Mouse (Mus musculus) embryonic fibroblast, embryonic 13.5 days (primary cell): ENCODE results near the gene Sprr1b. TPM values are rescaled to one million over a fixed set of nuclear protein-coding genes. Genes with fewer than 3 reads are reported as not detected.
"Not testable (repeated sequence)": the region's sequence is repeated elsewhere in the genome, so short reads cannot be mapped to it uniquely, and the experiment has no call there.

Source experiments
- H3K27ac ChIP-seq: 2 replicates; pipeline ENCODE4 v1.5.1; 2012; ENCODE audit warnings: low read length, control low read depth, inconsistent platforms; ENCODE audit not compliant: insufficient read depth
- H3K4me1 ChIP-seq: 2 replicates; pipeline ENCODE4 v1.6.1; 2011; ENCODE audit warnings: low read length; ENCODE audit not compliant: control insufficient read depth, insufficient read depth
- H3K4me3 ChIP-seq: 2 replicates; pipeline ENCODE4 v1.5.1; 2011; ENCODE audit warnings: mild to moderate bottlenecking, control low read depth, low read length; ENCODE audit not compliant: insufficient read depth
- CTCF ChIP-seq: IDR thresholded peaks from 2 replicates; pipeline ENCODE4 v1.5.1; 2011; ENCODE audit warnings: mild to moderate bottlenecking, control low read depth, low read length, moderate library complexity, borderline replicate concordance; ENCODE audit not compliant: insufficient read depth
- POLR2A ChIP-seq: IDR thresholded peaks from 2 replicates; pipeline ENCODE4 v1.6.1; 2011; ENCODE audit warnings: low read depth, mild to moderate bottlenecking, control low read depth, low read length, moderate library complexity
- polyA plus RNA-seq: library from polyadenylated mRNA; stranded (reverse); fragments of >200 nt; gene quantifications from 2 replicates; pipeline ENCODE4 v1.2.4, GENCODE M21; 2011; ENCODE audit warnings: low read depth; ENCODE audit not compliant: missing spikeins, insufficient read length

The Sprr1b gene
- not detected in 2 replicates for polyA plus RNA-seq

- H3K27ac ChIP-seq: no peak within 1 kb of the TSS
- no peaks in the 10 kb centered on the region for H3K4me1 ChIP-seq
- no peak within 1 kb of the TSS for H3K4me3 ChIP-seq
- TF ChIP-seq POLR2A (no peak), CTCF (no peak)
These were observed at the start of gene Sprr1b for GRCm38 (mm10) chr3:92438689-92439088. Gene Sprr1b, minus strand, starts transcription at chr3:92438789.

GRCm38 (mm10) chr3:92486307-92486706, 47.7 kb upstream of the Sprr1b start:
- Histone ChIP-seq H3K4me3 (no peak overlapping the region), H3K4me1 (0 out of 2 replicates have a peak, but pooled peaks cover 8% of the 10 kb centered on the region), H3K27ac (no peak overlapping the region)
- TF ChIP-seq CTCF (no peak), POLR2A (no peak)

DNA sequence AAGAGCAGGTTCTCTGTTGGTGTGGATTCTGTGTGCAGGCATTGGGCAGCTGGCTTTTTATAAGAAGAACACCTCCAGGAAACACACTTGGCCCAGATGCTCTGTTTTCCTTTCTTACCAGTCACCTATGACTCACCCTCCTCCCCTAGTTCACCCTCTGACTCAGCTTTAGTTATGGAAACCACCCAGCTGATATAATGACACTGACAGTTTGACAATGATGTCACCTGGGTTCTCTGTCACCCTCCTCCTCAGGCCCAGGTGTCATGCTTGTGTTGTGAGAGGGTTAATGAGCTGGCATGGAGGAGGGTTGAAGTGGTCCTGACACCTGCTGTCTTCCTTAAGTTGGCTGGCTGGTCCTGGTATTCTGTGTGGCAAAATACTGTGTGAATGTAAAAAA, 47.3 kb upstream of the Sprr1b start, which contains the start of gene Sprr1a:
Gene Sprr1a, minus strand, starts transcription at position 33 of the 400 bp plus-strand sequence.
- H3K4me1 ChIP-seq: 0 out of 2 replicates have a peak, but pooled peaks cover 8% of the 10 kb centered on the region
- H3K27ac ChIP-seq: no peak within 1 kb of the TSS
- H3K4me3 ChIP-seq: no peak within 1 kb of the TSS
- TF ChIP-seq CTCF (no peak), POLR2A (no peak)

DNA sequence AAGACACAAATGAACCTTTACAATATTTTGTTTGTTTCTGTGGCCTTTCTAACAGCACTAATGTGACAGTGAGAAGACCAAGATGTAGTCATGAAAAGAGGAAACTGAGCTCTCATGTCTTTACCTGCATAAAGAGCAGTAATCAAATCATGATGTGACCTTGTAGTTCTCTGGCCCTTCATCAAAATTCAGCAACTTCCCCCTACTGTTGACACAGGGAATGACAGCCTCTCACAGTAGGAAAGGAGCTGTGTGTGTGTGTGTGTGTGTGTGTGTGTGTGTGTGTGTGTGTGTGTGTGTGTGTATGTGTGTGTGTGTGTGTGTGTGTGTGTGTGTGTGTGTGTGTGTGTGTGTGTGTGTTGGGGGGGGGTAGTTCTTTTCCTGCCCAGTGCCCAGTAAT, 42.7 kb upstream of the Sprr1b start:
- not testable (repeated sequence) for H3K4me1 ChIP-seq, H3K4me3 ChIP-seq, H3K27ac ChIP-seq

DNA sequence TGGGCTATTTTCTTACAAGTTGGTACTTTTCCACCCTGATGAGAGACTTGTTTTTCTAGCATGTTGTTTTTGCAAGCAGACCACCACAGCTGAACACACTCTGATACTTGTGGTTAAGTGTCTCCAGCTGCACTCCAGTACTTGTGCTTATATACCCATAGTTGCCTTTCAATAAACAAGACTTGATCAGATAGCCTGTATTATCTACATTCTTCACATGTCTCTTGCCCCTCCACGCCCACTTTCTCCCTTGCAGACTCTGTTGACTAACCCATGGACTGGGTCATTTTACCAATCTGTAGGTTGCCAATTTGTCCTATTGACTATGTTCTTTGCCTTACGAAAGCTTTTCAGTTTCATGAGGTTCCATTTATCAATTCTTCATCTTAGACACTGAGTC, 31.5 kb upstream of the Sprr1b start:
- Histone ChIP-seq H3K27ac (no peak overlapping the region), H3K4me1 (peaks cover 5% of the 10 kb centered on the region), H3K4me3 (no peak overlapping the region)
- no peak for TF ChIP-seq POLR2A
- TF ChIP-seq CTCF: no peak

DNA sequence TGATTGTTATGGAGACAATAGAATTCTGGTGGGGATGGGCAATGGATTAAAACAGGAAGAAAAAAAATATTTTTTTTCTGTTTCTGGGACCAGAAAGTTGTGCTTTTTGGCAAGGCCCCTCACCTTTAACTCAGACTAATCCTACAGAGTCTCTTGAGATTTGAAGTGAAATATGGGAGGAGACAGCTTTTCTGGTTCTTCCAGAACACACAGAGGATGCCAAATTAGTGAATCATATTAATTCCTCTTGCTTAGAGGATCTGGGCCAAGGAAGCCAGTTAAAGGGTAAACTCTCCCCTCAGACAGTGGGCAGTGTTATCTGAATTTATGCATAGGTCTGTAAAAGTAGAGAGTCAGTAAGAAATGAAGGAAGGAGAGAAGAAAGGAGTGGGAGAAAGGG, 28.8 kb upstream of the Sprr1b start:
- no peak for TF ChIP-seq POLR2A

GRCm38 (mm10) chr3:92466576-92466975, 28.0 kb upstream of the Sprr1b start:
- H3K4me3 ChIP-seq: no peak overlapping the region
- H3K27ac ChIP-seq: no peak overlapping the region
- TF ChIP-seq CTCF (no peak), POLR2A (no peak)
- peaks cover 5% of the 10 kb centered on the region for H3K4me1 ChIP-seq

More for the DNA sequence above, 28.8 kb upstream of the Sprr1b start:
- peaks cover 5% of the 10 kb centered on the region for H3K4me1 ChIP-seq
- peak overlapping the region; percentile 71 for H3K27ac ChIP-seq
- no peak overlapping the region for H3K4me3 ChIP-seq

DNA sequence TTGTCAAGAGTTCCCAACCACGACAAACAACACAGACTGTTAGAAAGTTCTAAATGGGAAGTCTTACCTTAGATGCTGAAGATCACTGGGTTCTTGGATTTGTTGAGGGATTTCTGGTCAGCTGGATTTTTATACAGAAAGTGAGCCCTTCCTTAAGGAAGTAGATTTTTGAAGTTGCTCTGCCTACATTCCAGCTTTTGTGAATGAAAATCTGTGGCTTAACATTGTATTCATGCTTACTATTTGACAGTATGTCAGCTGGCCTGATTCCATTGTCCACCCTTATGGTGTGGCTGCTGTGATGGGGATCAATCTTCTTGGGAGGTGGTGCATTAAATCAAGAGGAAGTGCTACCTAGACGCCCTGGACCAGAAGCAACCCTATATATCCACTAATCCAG, 20.0 kb upstream of the Sprr1b start, which contains the start of gene Sprr3:
Gene Sprr3, minus strand, starts transcription at position 101 of the 400 bp plus-strand sequence.
- Histone ChIP-seq H3K27ac (no peak within 1 kb of the TSS), H3K4me3 (no peak within 1 kb of the TSS), H3K4me1 (no peaks in the 10 kb centered on the region; the same call in 1 of the 2 replicates)
- TF ChIP-seq CTCF: no peak
- no peak for TF ChIP-seq POLR2A

- Histone ChIP-seq H3K27ac (no peak overlapping the region), H3K4me1 (no peaks in the 10 kb centered on the region; the same call in 1 of the 2 replicates), H3K4me3 (no peak overlapping the region)
- TF ChIP-seq CTCF (no peak), POLR2A (no peak)
These were observed 16.6 kb upstream of the Sprr1b start for GRCm38 (mm10) chr3:92455151-92455550.

DNA sequence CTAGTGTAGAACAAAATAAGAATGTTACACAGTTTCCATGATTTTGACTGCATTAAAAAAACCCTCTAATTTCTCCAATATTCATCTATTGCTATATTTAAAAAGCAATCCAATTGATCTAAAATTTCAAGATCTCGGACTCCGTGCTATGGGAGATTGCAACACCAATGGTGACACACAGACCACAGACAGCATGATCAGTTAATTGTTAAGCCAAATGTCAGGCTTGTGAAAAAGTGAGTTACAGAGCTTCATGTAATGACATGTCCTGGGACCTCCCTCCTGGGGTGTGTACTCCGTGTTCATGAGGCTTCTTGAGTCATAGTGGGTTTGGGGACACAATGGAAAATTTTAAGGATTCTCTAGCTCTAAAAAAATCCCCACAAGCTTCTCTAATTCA, 1.6 kb upstream of the Sprr1b start:
- no peaks in the 10 kb centered on the region for H3K4me1 ChIP-seq
- H3K4me3 ChIP-seq: no peak overlapping the region
- TF ChIP-seq CTCF (no peak), POLR2A (no peak)
- no peak overlapping the region for H3K27ac ChIP-seq

DNA sequence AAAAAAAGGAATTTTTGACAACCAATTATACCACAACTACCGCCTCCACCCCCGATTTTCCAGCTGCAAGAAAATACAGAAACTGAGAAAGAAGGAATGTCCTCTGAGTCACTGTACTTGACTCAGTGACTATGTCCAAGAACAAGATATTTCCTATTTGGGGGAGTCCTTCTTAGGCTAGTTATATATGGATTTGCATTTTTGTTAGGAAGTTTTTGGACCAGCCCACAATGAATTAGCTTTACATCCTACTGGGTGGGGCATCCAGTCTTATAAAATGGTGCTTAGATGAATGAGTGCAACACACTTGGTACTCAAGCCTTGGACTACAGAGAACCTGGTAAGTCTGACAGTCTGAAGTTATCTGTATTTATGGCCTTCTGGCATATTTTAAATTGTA, 6.3 kb downstream of the Sprr1b start, which contains the start of gene Sprr2k:
Gene Sprr2k, plus strand, starts transcription at position 301 of the 400 bp plus-strand sequence.
- Histone ChIP-seq H3K4me3 (no peak within 1 kb of the TSS), H3K27ac (peak within 1 kb of the TSS; percentile 47; the same call in 1 of the 2 replicates), H3K4me1 (no peaks in the 10 kb centered on the region)
- TF ChIP-seq POLR2A (no peak), CTCF (no peak)
